Mouse (Mus musculus) myocyte (in vitro differentiated cells): ENCODE measurements around the gene Tmem238.
"Not testable (repeated sequence)": the region's sequence is repeated elsewhere in the genome, so short reads cannot be mapped to it uniquely, and the experiment has no call there.

ENCODE experiments used
- E2F4 ChIP-seq: IDR thresholded peaks from one replicate; pipeline ENCODE4 v1.6.1; 2011; ENCODE audit warnings: mild to moderate bottlenecking, control low read depth, moderate library complexity; ENCODE audit not compliant: insufficient read depth
- MYOG ChIP-seq, 3 experiments: IDR thresholded peaks; one replicate each; pipeline ENCODE4 v1.6.1; 2011; ENCODE audit warnings: control low read depth in 2 of 3, low read depth in 2 of 3, mild to moderate bottlenecking in 2 of 3; ENCODE audit not compliant: insufficient read length in 2 of 3, control insufficient read depth in 1 of 3, insufficient read depth in 1 of 3
- POLR2A ChIP-seq: IDR thresholded peaks from one replicate; pipeline ENCODE4 v1.6.1; 2011; ENCODE audit warnings: low read depth, mild to moderate bottlenecking, control low read depth, moderate library complexity; ENCODE audit not compliant: insufficient read length
- POLR2AphosphoS2 ChIP-seq: IDR thresholded peaks from one replicate; pipeline ENCODE4 v1.6.1; 2011; ENCODE audit warnings: low read depth, control low read depth; ENCODE audit not compliant: insufficient read length
- TCF12 ChIP-seq: IDR thresholded peaks from one replicate; pipeline ENCODE4 v1.6.1; 2011; ENCODE audit warnings: mild to moderate bottlenecking, control low read depth; ENCODE audit not compliant: poor library complexity, insufficient read depth, severe bottlenecking

DNA sequence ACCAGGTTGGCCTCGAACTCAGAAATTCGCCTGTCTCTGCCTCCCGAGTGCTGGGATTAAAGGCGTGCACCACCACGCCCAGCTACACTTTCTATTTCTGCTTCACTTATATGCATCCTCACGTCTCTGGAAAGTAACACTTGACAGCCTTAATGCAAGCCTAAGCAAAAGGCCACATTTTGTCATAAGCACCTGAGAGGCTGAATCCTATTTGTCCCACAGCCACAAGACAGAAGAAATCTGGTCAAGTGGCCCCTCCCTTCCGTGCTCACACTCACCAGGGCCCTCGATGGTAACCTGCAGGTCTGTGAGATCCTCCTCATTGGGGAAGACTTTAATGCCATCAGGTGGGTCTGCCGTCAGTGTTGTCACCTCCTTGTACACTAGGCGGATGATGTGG lies 21.7 kb upstream of the Tmem238 start:
- not testable (repeated sequence) for TF ChIP-seq POLR2A; POLR2AphosphoS2; MYOG (IDR thresholded peaks at IDR 0.05; ENCODE audit: control insufficient read depth in 1 of 3, insufficient read depth in 1 of 3, insufficient read length in 2 of 3, low read depth in 2 of 3); TCF12; E2F4
